Comparison of ENCODE assay signal across 7 mouse cellular contexts in the genomic region with DNA sequence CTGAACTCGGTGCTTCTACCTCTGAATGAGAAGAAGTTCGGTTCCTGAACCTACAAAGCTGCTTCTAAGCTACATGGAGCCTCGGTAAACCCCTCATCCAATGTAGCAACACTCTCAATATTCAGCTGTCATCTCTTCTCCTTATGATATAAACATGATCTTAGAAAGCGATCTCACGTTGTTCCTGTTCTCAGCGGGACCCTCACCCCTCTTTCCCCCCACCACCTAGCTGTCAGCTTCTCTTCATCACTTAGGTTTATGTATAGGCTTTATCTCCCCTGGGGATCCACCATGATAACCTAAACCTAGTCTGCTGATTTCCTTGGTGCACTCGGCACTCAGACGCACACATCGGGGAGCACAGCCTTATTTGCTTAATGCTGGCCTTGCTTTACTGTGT. TPM values are rescaled to one million over a fixed set of nuclear protein-coding genes. Genes with fewer than 3 reads are reported as not detected.
DNase-seq lines count a peak whose midpoint lies in the region; ATAC-seq and TF ChIP-seq lines count a peak whose summit lies in the region.

Gene Gtf3c5 (minus strand): TSS at position 101 of the 400 bp plus-strand sequence.

- ATAC-seq in lung, embryonic 14.5 days (ENCODE audit: insufficient read depth) = no peak
- ATAC-seq in common myeloid progenitor, adult 5-6 weeks (replicated peaks; ENCODE audit: low read depth, poor library complexity, severe bottlenecking) = no peak
- no peak for ATAC-seq in limb, embryonic 14.5 days (ENCODE audit: low FRiP score, low read depth)
- ATAC-seq in stomach, embryonic 15.5 days (ENCODE audit: insufficient read depth, low FRiP score, low read depth) = no peak
- no peak for ATAC-seq in cerebellum, adult (ENCODE audit: insufficient number of reproducible peaks, low FRiP score, low TSS enrichment)

- peak within 1 kb of the TSS; percentile 71 for H3K4me2 ChIP-seq in lung, embryonic 14.5 days
- peak within 1 kb of the TSS; percentile 57 for H3K4me2 ChIP-seq in limb, embryonic 14.5 days (replicated peaks; ENCODE audit: low read depth, low read length, severe bottlenecking)
- peak within 1 kb of the TSS; percentile 72 for H3K4me2 ChIP-seq in stomach, embryonic 15.5 days

- TF ChIP-seq POLR2A in limb, embryonic 14.5 days (IDR thresholded peaks at IDR 0.05; ENCODE audit: borderline replicate concordance, extremely low read depth, insufficient read depth, insufficient read length) = no peak

- H3K4me1 ChIP-seq in lung, embryonic 14.5 days (ENCODE audit: insufficient read depth) = no peaks in the 10 kb centered on the region
- peaks cover 7% of the 10 kb centered on the region; the same call in 1 of the 2 replicates for H3K4me1 ChIP-seq in limb, embryonic 14.5 days (ENCODE audit: control insufficient read depth, insufficient read depth, low read length)
- H3K4me1 ChIP-seq in stomach, embryonic 15.5 days = peaks cover 10% of the 10 kb centered on the region; the same call in 1 of the 2 replicates

- 67% methylated on average over 9 of the region's 9 CpGs for WGBS in lung, embryonic 14.5 days
- WGBS in limb, embryonic 14.5 days = 73% methylated on average over 9 of the region's 9 CpGs
- WGBS in stomach, embryonic 15.5 days = 78% methylated on average over 9 of the region's 9 CpGs

- intact Hi-C loops in heart, postnatal 25 days (cut with DNase I) = no loop called here

- peak within 1 kb of the TSS; percentile 67 for H3K4me3 ChIP-seq in lung, embryonic 14.5 days (ENCODE audit: low read depth, low read length)
- H3K4me3 ChIP-seq in limb, embryonic 14.5 days (replicated peaks; ENCODE audit: low read length) = peak within 1 kb of the TSS; percentile 69
- H3K4me3 ChIP-seq in stomach, embryonic 15.5 days (replicated peaks) = peak within 1 kb of the TSS; percentile 78

- H3K36me3 ChIP-seq in lung, embryonic 14.5 days (ENCODE audit: insufficient read depth) = peaks cover 15% of the 10 kb centered on the region
- peaks cover 18% of the 10 kb centered on the region for H3K36me3 ChIP-seq in limb, embryonic 14.5 days (ENCODE audit: control insufficient read depth, insufficient read depth, low read length)
- peaks cover 4% of the 10 kb centered on the region; the same call in 1 of the 2 replicates for H3K36me3 ChIP-seq in stomach, embryonic 15.5 days

- no peaks in the 10 kb centered on the region for H3K9me3 ChIP-seq in lung, embryonic 14.5 days (ENCODE audit: low read depth, low read length)
- no peaks in the 10 kb centered on the region for H3K9me3 ChIP-seq in limb, embryonic 14.5 days (ENCODE audit: control insufficient read depth, low read length)
- H3K9me3 ChIP-seq in stomach, embryonic 15.5 days = no peaks in the 10 kb centered on the region

- H3K9ac ChIP-seq in lung, embryonic 14.5 days = peak within 1 kb of the TSS; percentile 71
- peak within 1 kb of the TSS; percentile 76 for H3K9ac ChIP-seq in limb, embryonic 14.5 days (ENCODE audit: low read depth, low read length, severe bottlenecking)
- H3K9ac ChIP-seq in stomach, embryonic 15.5 days = peak within 1 kb of the TSS; percentile 40

- H3K27me3 ChIP-seq in lung, embryonic 14.5 days (ENCODE audit: insufficient read depth, low read length) = no peaks in the 10 kb centered on the region
- no peaks in the 10 kb centered on the region for H3K27me3 ChIP-seq in limb, embryonic 14.5 days (ENCODE audit: control insufficient read depth, insufficient read depth, low read length)
- no peaks in the 10 kb centered on the region for H3K27me3 ChIP-seq in stomach, embryonic 15.5 days (replicated peaks)

- TF ChIP-seq CTCF in lung, embryonic 14.5 days (IDR thresholded peaks at IDR 0.05; ENCODE audit: low read depth) = no peak

- peak within 1 kb of the TSS; percentile 87 for H3K27ac ChIP-seq in lung, embryonic 14.5 days (ENCODE audit: low read depth)
- H3K27ac ChIP-seq in limb, embryonic 14.5 days (replicated peaks; ENCODE audit: low read depth, low read length) = peak within 1 kb of the TSS; percentile 90
- peak within 1 kb of the TSS; percentile 91 for H3K27ac ChIP-seq in stomach, embryonic 15.5 days

- DNase-seq in lung, embryonic 14.5 days = no peak
- DNase-seq in lung, postnatal 14 days = no peak
- DNase-seq in heart, postnatal 25 days (ENCODE audit: low spot score) = no peak
- no peak for DNase-seq in limb, embryonic 14.5 days (ENCODE audit: low spot score)

RNA-seq across cellular contexts. Expression of gene Gtf3c5, which starts in this region (rescaled TPM):
- polyA plus RNA-seq in lung, embryonic 14.5 days (2014; fragmentation: Nextera tagmentation; extraction: Ambion mirVana) = 33.9 and 41.9 TPM in 2 replicates
- 9.7 and 19.0 TPM in 2 replicates for total RNA-seq in common myeloid progenitor, adult 5-6 weeks (2017)
- total RNA-seq in heart, postnatal 25 days (2021) = 10 to 100 TPM; 11.5 to 11.6 TPM
- polyA plus RNA-seq in limb, embryonic 14.5 days (2012; rRNA removed) = 52.4 and 52.6 TPM in 2 replicates
- 29.7 and 31.1 TPM in 2 replicates for polyA plus RNA-seq in limb, embryonic 14.5 days (2014; fragmentation: Nextera tagmentation; extraction: Ambion mirVana)
- polyA plus RNA-seq in stomach, embryonic 15.5 days (2015; fragmentation: Nextera tagmentation; extraction: Ambion mirVana) = 33.6 and 41.8 TPM in 2 replicates
